23 mouse cellular contexts compared by ENCODE assay signal in genomic region chr15:27207446-27207845, GRCm38 (mm10).
DNase-seq lines count a peak whose midpoint lies in the region; ATAC-seq and TF ChIP-seq lines count a peak whose summit lies in the region.
"Had no signal": no experiment of that assay in that cellular context is flagged by ENCODE, and none has a peak within 500 bp of the region (broad histone marks: within the 10 kb centered on the region; RNA-seq: fewer than 3 reads in every experiment).

No protein-coding gene starts in this region.

- H3K4me2 ChIP-seq in hindbrain, embryonic 14.5 days (replicated peaks): no peak overlapping the region
- H3K4me2 ChIP-seq in midbrain, postnatal 0 days (ENCODE audit: low read depth, low read length, poor library complexity, severe bottlenecking): no peak overlapping the region
- no peak overlapping the region for H3K4me2 ChIP-seq in midbrain, embryonic 15.5 days
- H3K4me2 ChIP-seq: forebrain, embryonic 13.5 days; limb, embryonic 12.5 days; liver, embryonic 15.5 days; lung, embryonic 14.5 days; stomach, embryonic 15.5 days had no signal

- H3K4me3 ChIP-seq in hindbrain, embryonic 14.5 days (replicated peaks; ENCODE audit: low read length): no peak overlapping the region
- H3K4me3 ChIP-seq in hindbrain, embryonic 10.5 days: no peak overlapping the region
- H3K4me3 ChIP-seq in midbrain, postnatal 0 days (ENCODE audit: low read depth, low read length): no peak overlapping the region
- no peak overlapping the region for H3K4me3 ChIP-seq in midbrain, embryonic 15.5 days
- H3K4me3 ChIP-seq: erythroblast, embryonic 14.5 days; forebrain, embryonic 13.5 days; limb, embryonic 12.5 days; liver, embryonic 15.5 days; stomach, embryonic 15.5 days had no signal

- H3K9me3 ChIP-seq in hindbrain, embryonic 14.5 days (ENCODE audit: control insufficient read depth, low read length): no peaks in the 10 kb centered on the region
- 0 out of 2 replicates have a peak, but pooled peaks cover 4% of the 10 kb centered on the region for H3K9me3 ChIP-seq in hindbrain, embryonic 10.5 days
- no peaks in the 10 kb centered on the region for H3K9me3 ChIP-seq in midbrain, postnatal 0 days (ENCODE audit: low read length)
- no peaks in the 10 kb centered on the region for H3K9me3 ChIP-seq in midbrain, embryonic 15.5 days
- H3K9me3 ChIP-seq: forebrain, embryonic 13.5 days; limb, embryonic 12.5 days; liver, embryonic 15.5 days; stomach, embryonic 15.5 days had no signal

- H3K27me3 ChIP-seq in hindbrain, embryonic 14.5 days (ENCODE audit: control insufficient read depth, insufficient read depth, low read length): no peaks in the 10 kb centered on the region
- no peaks in the 10 kb centered on the region for H3K27me3 ChIP-seq in hindbrain, embryonic 10.5 days (ENCODE audit: insufficient read depth, poor library complexity, severe bottlenecking)
- H3K27me3 ChIP-seq in midbrain, postnatal 0 days (ENCODE audit: insufficient read depth, low read length): no peaks in the 10 kb centered on the region
- no peaks in the 10 kb centered on the region for H3K27me3 ChIP-seq in midbrain, embryonic 15.5 days (replicated peaks)
- H3K27me3 ChIP-seq: forebrain, embryonic 13.5 days; limb, embryonic 12.5 days; liver, embryonic 15.5 days; stomach, embryonic 15.5 days had no signal

- no peak overlapping the region for H3K9ac ChIP-seq in hindbrain, embryonic 14.5 days
- no peak overlapping the region for H3K9ac ChIP-seq in midbrain, postnatal 0 days (replicated peaks; ENCODE audit: low read length, poor library complexity, severe bottlenecking)
- no peak overlapping the region for H3K9ac ChIP-seq in midbrain, embryonic 15.5 days
- H3K9ac ChIP-seq: forebrain, embryonic 13.5 days; limb, embryonic 12.5 days; liver, embryonic 15.5 days; lung, embryonic 14.5 days; stomach, embryonic 15.5 days had no signal

- WGBS in hindbrain, embryonic 14.5 days: 68% methylated on average over 11 of the region's 11 CpGs
- 90% methylated on average over 11 of the region's 11 CpGs for WGBS in hindbrain, embryonic 10.5 days
- 91% methylated on average over 11 of the region's 11 CpGs for WGBS in midbrain, postnatal 0 days
- WGBS in midbrain, embryonic 15.5 days: 92% methylated on average over 11 of the region's 11 CpGs

- H3K36me3 ChIP-seq in hindbrain, embryonic 14.5 days (replicated peaks; ENCODE audit: control insufficient read depth, insufficient read depth): no peaks in the 10 kb centered on the region
- no peaks in the 10 kb centered on the region for H3K36me3 ChIP-seq in hindbrain, embryonic 10.5 days
- no peaks in the 10 kb centered on the region for H3K36me3 ChIP-seq in midbrain, postnatal 0 days (ENCODE audit: insufficient read depth, low read length)
- no peaks in the 10 kb centered on the region for H3K36me3 ChIP-seq in midbrain, embryonic 15.5 days (replicated peaks)
- H3K36me3 ChIP-seq: limb, embryonic 12.5 days; liver, embryonic 15.5 days; stomach, embryonic 15.5 days had no signal

- ATAC-seq in hindbrain, embryonic 14.5 days (ENCODE audit: low FRiP score): peak; percentile 40; the same call in 1 of the 2 replicates
- ATAC-seq in midbrain, postnatal 0 days (ENCODE audit: low FRiP score): no peak
- ATAC-seq in midbrain, embryonic 15.5 days (replicated peaks): no peak
- ATAC-seq: activated CD4-positive, CD25-positive, alpha-beta regulatory T cell, adult 4 months; forebrain, embryonic 13.5 days; intestine, postnatal 0 days had no signal

- TF ChIP-seq CTCF in midbrain, postnatal 0 days (IDR thresholded peaks at IDR 0.05): no peak

- DNase-seq in embryo, embryonic 10.5 days (ENCODE audit: low spot score): peak; percentile 24
- DNase-seq in embryo, embryonic 9.5 days (ENCODE audit: extremely low spot score): no peak
- no peak for DNase-seq in hindbrain, embryonic 14.5 days (ENCODE audit: low spot score)
- DNase-seq in hindbrain, embryonic 10.5 days (ENCODE audit: low spot score): no peak
- peak; percentile 6 for DNase-seq in midbrain, postnatal 0 days (ENCODE audit: low spot score)
- DNase-seq: adrenal gland, adult 2 months; adrenal gland, postnatal 36 days; B cell, adult 2 months; cerebellum, adult 9-11 months; gastrocnemius, postnatal 10 days; kidney, adult 9 months; kidney, postnatal 10 days; lung, embryonic 14.5 days; lung, postnatal 14 days; midbrain, embryonic 14.5 days had no signal

- H3K4me1 ChIP-seq in hindbrain, embryonic 14.5 days (replicated peaks; ENCODE audit: control insufficient read depth, insufficient read depth, low read length): no peaks in the 10 kb centered on the region
- H3K4me1 ChIP-seq in hindbrain, embryonic 10.5 days (replicated peaks): no peaks in the 10 kb centered on the region
- H3K4me1 ChIP-seq in midbrain, postnatal 0 days (ENCODE audit: insufficient read depth, low read length): no peaks in the 10 kb centered on the region
- H3K4me1 ChIP-seq in midbrain, embryonic 15.5 days: no peaks in the 10 kb centered on the region
- H3K4me1 ChIP-seq: forebrain, embryonic 13.5 days; limb, embryonic 12.5 days; liver, embryonic 15.5 days; stomach, embryonic 15.5 days had no signal

- no peak overlapping the region for H3K27ac ChIP-seq in hindbrain, embryonic 14.5 days
- H3K27ac ChIP-seq in hindbrain, embryonic 10.5 days: no peak overlapping the region
- H3K27ac ChIP-seq in midbrain, postnatal 0 days (ENCODE audit: low read depth, low read length): no peak overlapping the region
- H3K27ac ChIP-seq in midbrain, embryonic 15.5 days: no peak overlapping the region
- H3K27ac ChIP-seq: forebrain, embryonic 13.5 days; limb, embryonic 12.5 days; liver, embryonic 15.5 days; stomach, embryonic 15.5 days had no signal

Comparison
In these comparisons a context has a peak if more than half of its experiments do, and no peak if none do; other contexts are left out.
1. DNase-seq: peak in embryo, embryonic 10.5 days (single experiment) and midbrain, postnatal 0 days (single experiment); none in embryo, embryonic 9.5 days (single experiment), hindbrain, embryonic 14.5 days (single experiment) and hindbrain, embryonic 10.5 days (single experiment).